Mouse (Mus musculus): ENCODE measurements around the gene Gchfr. TPM values are rescaled to one million over a fixed set of nuclear protein-coding genes. Genes with fewer than 3 reads are reported as not detected.
A peak's percentile ranks its signal among the peaks of the same experiment; 100 is the strongest.

The Gchfr gene
- polyA plus RNA-seq (2012; rRNA removed), result 3.2 and 4.2 TPM in 2 replicates

- Histone ChIP-seq H3K27ac (ENCODE audit: insufficient read depth, low read length) (no peak within 1 kb of the TSS), H3K27me3 (ENCODE audit: control insufficient read depth, insufficient read depth, low read length) (peaks cover 5% of the 10 kb centered on the region), H3K4me3 (ENCODE audit: extremely low read depth, insufficient read depth, insufficient read length) (peak within 1 kb of the TSS; percentile 57), H3K4me1 (ENCODE audit: control insufficient read depth, insufficient read depth, insufficient read length) (peaks cover 11% of the 10 kb centered on the region), H3K36me3 (ENCODE audit: control insufficient read depth, insufficient read depth, low read length) (no peaks in the 10 kb centered on the region)
- WGBS, result 1% methylated on average over 60 of the region's 60 CpGs
- TF ChIP-seq POLR2A (IDR thresholded peaks at IDR 0.05; ENCODE audit: low read depth, low read length) (no peak), CTCF (IDR thresholded peaks at IDR 0.05; ENCODE audit: extremely low read depth, insufficient read depth, insufficient read length, insufficient replicate concordance) (no peak)
- no peak for DNase-seq (ENCODE audit: low read depth in 1 of 2, low spot score in 2 of 2)
Observed at GRCm38 (mm10) chr2:119166901-119167865, at the start of gene Gchfr. Gene Gchfr, plus strand, starts transcription at chr2:119167773.

DNA sequence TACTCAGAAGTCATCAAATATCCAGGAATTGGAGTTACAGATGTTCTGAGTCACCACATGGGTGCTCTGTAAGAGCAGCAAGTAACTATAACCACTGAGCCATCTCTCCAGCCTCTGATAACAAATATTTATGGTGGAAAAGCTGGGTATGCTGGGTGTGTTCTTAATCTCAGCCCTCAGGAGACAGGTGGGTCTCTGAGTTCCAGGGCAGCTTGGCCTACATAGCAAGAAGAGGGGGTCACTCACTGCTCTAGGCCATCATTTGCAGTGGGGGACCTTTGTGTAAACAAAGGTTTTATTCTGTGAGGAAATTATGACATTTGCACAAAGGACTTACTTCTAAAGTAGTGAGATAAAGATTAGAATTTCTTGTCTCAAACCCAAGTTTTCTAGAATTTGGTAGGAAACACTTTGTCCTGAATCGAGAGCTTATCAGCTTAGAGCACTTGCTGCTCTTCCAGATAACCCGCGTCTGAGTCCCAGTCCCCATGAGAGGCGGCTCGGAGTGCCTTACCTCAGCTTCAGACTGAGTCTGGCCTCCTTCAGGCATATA is 31.2 kb upstream of the Gchfr start:
- WGBS, result 76% methylated on average over 5 of the region's 5 CpGs
- TF ChIP-seq POLR2A (IDR thresholded peaks at IDR 0.05; ENCODE audit: low read depth, low read length) (no peak), CTCF (IDR thresholded peaks at IDR 0.05; ENCODE audit: extremely low read depth, insufficient read depth, insufficient read length, insufficient replicate concordance) (no peak)
- DNase-seq (ENCODE audit: low read depth in 1 of 2, low spot score in 2 of 2), result no peak
- H3K36me3 ChIP-seq (ENCODE audit: control insufficient read depth, insufficient read depth, low read length), result peaks cover 26% of the 10 kb centered on the region
- H3K4me1 ChIP-seq (ENCODE audit: control insufficient read depth, insufficient read depth, insufficient read length), result no peaks in the 10 kb centered on the region
- H3K4me3 ChIP-seq (ENCODE audit: extremely low read depth, insufficient read depth, insufficient read length), result no peak overlapping the region
- H3K27me3 ChIP-seq (ENCODE audit: control insufficient read depth, insufficient read depth, low read length), result no peaks in the 10 kb centered on the region
- no peak overlapping the region for H3K27ac ChIP-seq (ENCODE audit: insufficient read depth, low read length)

- Histone ChIP-seq H3K36me3 (ENCODE audit: control insufficient read depth, insufficient read depth, low read length) (peaks cover 45% of the 10 kb centered on the region), H3K27ac (ENCODE audit: insufficient read depth, low read length) (no peak overlapping the region), H3K27me3 (ENCODE audit: control insufficient read depth, insufficient read depth, low read length) (no peaks in the 10 kb centered on the region), H3K4me1 (ENCODE audit: control insufficient read depth, insufficient read depth, insufficient read length) (no peaks in the 10 kb centered on the region), H3K4me3 (ENCODE audit: extremely low read depth, insufficient read depth, insufficient read length) (no peak overlapping the region)
- TF ChIP-seq POLR2A (IDR thresholded peaks at IDR 0.05; ENCODE audit: low read depth, low read length) (no peak), CTCF (IDR thresholded peaks at IDR 0.05; ENCODE audit: extremely low read depth, insufficient read depth, insufficient read length, insufficient replicate concordance) (peak; percentile 1; the same call in 1 of the 2 replicates)
- no peak for DNase-seq (ENCODE audit: low read depth in 1 of 2, low spot score in 2 of 2)
- 88% methylated on average over 2 of the region's 2 CpGs for WGBS
Observed at GRCm38 (mm10) chr2:119145199-119145598, 22.4 kb upstream of the Gchfr start.

DNA sequence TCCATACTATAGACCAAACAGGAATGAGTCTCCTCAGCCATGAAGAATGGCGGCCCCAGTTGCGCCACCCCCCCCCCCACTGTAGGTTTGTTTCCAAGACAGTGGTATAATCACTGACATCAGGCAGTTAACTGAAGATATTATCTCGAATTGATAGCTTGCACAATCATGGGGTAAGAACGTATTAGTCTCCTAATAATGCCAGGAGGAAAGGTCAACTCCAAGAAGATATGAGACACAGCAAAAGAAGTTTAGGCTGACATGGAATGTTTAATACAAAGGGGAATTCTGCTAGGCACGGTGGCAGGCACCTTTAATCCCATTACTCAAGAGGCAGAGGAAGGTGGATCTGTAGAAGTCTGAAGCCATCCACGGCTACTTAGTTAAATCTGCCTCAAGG is 21.1 kb upstream of the Gchfr start:
- no peak overlapping the region for H3K4me3 ChIP-seq (ENCODE audit: extremely low read depth, insufficient read depth, insufficient read length)
- no peaks in the 10 kb centered on the region for H3K27me3 ChIP-seq (ENCODE audit: control insufficient read depth, insufficient read depth, low read length)
- 89% methylated on average over 6 of the region's 6 CpGs for WGBS
- H3K27ac ChIP-seq (ENCODE audit: insufficient read depth, low read length), result no peak overlapping the region
- TF ChIP-seq CTCF (IDR thresholded peaks at IDR 0.05; ENCODE audit: extremely low read depth, insufficient read depth, insufficient read length, insufficient replicate concordance) (no peak), POLR2A (IDR thresholded peaks at IDR 0.05; ENCODE audit: low read depth, low read length) (no peak)
- H3K36me3 ChIP-seq (ENCODE audit: control insufficient read depth, insufficient read depth, low read length), result peaks cover 48% of the 10 kb centered on the region
- H3K4me1 ChIP-seq (ENCODE audit: control insufficient read depth, insufficient read depth, insufficient read length), result no peaks in the 10 kb centered on the region
- no peak for DNase-seq (ENCODE audit: low read depth in 1 of 2, low spot score in 2 of 2)

GRCm38 (mm10) chr2:119147160-119147678 is 20.4 kb upstream of the Gchfr start:
- peaks cover 47% of the 10 kb centered on the region for H3K36me3 ChIP-seq (ENCODE audit: control insufficient read depth, insufficient read depth, low read length)
- no peak for TF ChIP-seq CTCF (IDR thresholded peaks at IDR 0.05; ENCODE audit: extremely low read depth, insufficient read depth, insufficient read length, insufficient replicate concordance)
- TF ChIP-seq POLR2A (IDR thresholded peaks at IDR 0.05; ENCODE audit: low read depth, low read length), result no peak
- H3K4me1 ChIP-seq (ENCODE audit: control insufficient read depth, insufficient read depth, insufficient read length), result no peaks in the 10 kb centered on the region
- H3K27ac ChIP-seq (ENCODE audit: insufficient read depth, low read length), result no peak overlapping the region
- 96% methylated on average over 22 of the region's 22 CpGs for WGBS
- H3K27me3 ChIP-seq (ENCODE audit: control insufficient read depth, insufficient read depth, low read length), result no peaks in the 10 kb centered on the region
- DNase-seq (ENCODE audit: low read depth in 1 of 2, low spot score in 2 of 2), result no peak
- no peak overlapping the region for H3K4me3 ChIP-seq (ENCODE audit: extremely low read depth, insufficient read depth, insufficient read length)

- Histone ChIP-seq H3K36me3 (ENCODE audit: control insufficient read depth, insufficient read depth, low read length) (peaks cover 45% of the 10 kb centered on the region), H3K4me1 (ENCODE audit: control insufficient read depth, insufficient read depth, insufficient read length) (no peaks in the 10 kb centered on the region), H3K4me3 (ENCODE audit: extremely low read depth, insufficient read depth, insufficient read length) (no peak overlapping the region), H3K27me3 (ENCODE audit: control insufficient read depth, insufficient read depth, low read length) (no peaks in the 10 kb centered on the region), H3K27ac (ENCODE audit: insufficient read depth, low read length) (no peak overlapping the region)
- 88% methylated on average over 8 of the region's 8 CpGs for WGBS
- TF ChIP-seq POLR2A (IDR thresholded peaks at IDR 0.05; ENCODE audit: low read depth, low read length) (no peak), CTCF (IDR thresholded peaks at IDR 0.05; ENCODE audit: extremely low read depth, insufficient read depth, insufficient read length, insufficient replicate concordance) (no peak)
- no peak for DNase-seq (ENCODE audit: low read depth in 1 of 2, low spot score in 2 of 2)
Observed at GRCm38 (mm10) chr2:119147775-119148174, 19.8 kb upstream of the Gchfr start.
